Mouse (Mus musculus) liver, postnatal 0 days (tissue): ENCODE results near the gene Pex16. TPM values are rescaled to one million over a fixed set of nuclear protein-coding genes. Genes with fewer than 3 reads are reported as not detected.
A peak's percentile ranks its signal among the peaks of the same experiment; 100 is the strongest.

ENCODE experiments used
- ATAC-seq: fragments of 200-750 bp; cut with Nextera tagmentation; 2 replicates; pipeline ENCODE4 v1.8.0; 2017; ENCODE audit warnings: mild to moderate bottlenecking, moderate library complexity
- DNase-seq: peaks from one replicate; pipeline ENCODE4 v3.0.0-alpha.2; 2016
- H3K27ac ChIP-seq: fragments of 300-500 bp; sonication (generic); 2 replicates; pipeline ENCODE4 v1.5.1; 2014; ENCODE audit warnings: antibody characterized with exemption, moderate library complexity, mild to moderate bottlenecking, low read depth
- H3K27me3 ChIP-seq: fragments of 300-500 bp; sonication (generic); 2 replicates; pipeline ENCODE4 v1.6.1; 2014; ENCODE audit warnings: low read length, control low read depth, mixed read lengths; ENCODE audit not compliant: insufficient read depth
- H3K36me3 ChIP-seq: fragments of 300-500 bp; sonication (generic); replicated peaks from 2 replicates; pipeline ENCODE4 v1.6.1; 2014; ENCODE audit warnings: mild to moderate bottlenecking, control low read depth, low read length, moderate library complexity, mixed read lengths; ENCODE audit not compliant: insufficient read depth
- H3K4me1 ChIP-seq: fragments of 300-500 bp; sonication (generic); 2 replicates; pipeline ENCODE4 v1.6.1; 2014; ENCODE audit warnings: antibody characterized with exemption, mild to moderate bottlenecking, control low read depth; ENCODE audit not compliant: insufficient read depth
- H3K4me2 ChIP-seq: fragments of 300-500 bp; sonication (generic); 2 replicates; pipeline ENCODE4 v1.6.1; 2014; ENCODE audit warnings: low read depth, mild to moderate bottlenecking, low read length, moderate library complexity, mixed read lengths
- H3K4me3 ChIP-seq: fragments of 300-500 bp; sonication (generic); 2 replicates; pipeline ENCODE4 v1.5.1; 2014; ENCODE audit warnings: low read depth, low read length
- H3K9ac ChIP-seq: fragments of 300-500 bp; sonication (generic); replicated peaks from 2 replicates; pipeline ENCODE4 v1.6.1; 2014; ENCODE audit warnings: mild to moderate bottlenecking, moderate library complexity
- H3K9me3 ChIP-seq: fragments of 300-500 bp; sonication (generic); 2 replicates; pipeline ENCODE4 v1.6.1; 2016; ENCODE audit warnings: mild to moderate bottlenecking, control low read depth, low read length, mixed read lengths
- CTCF ChIP-seq: sonication (generic); IDR thresholded peaks from 2 replicates; pipeline ENCODE4 v1.5.1; 2016; ENCODE audit warnings: antibody characterized with exemption, low read depth
- EP300 ChIP-seq: IDR thresholded peaks from 2 replicates; pipeline ENCODE4 v1.6.1; 2016; ENCODE audit warnings: antibody characterized with exemption, low read depth, mild to moderate bottlenecking
- WGBS: fragments of 180-500 bp; shearing (Covaris S2); extraction: QIAGEN DNeasy Blood & Tissue Kit; methylation state at CpG from one replicate; pipeline ENCODE4 v1.1.7; 2014; ENCODE audit not compliant: insufficient replicate concordance; 5-methylcytosine and 5-hydroxymethylcytosine counted together
- polyA plus RNA-seq: library from polyadenylated mRNA; unstranded; fragments of >200 nt; fragmentation: Nextera tagmentation; extraction: Ambion mirVana; gene quantifications from 2 replicates; pipeline ENCODE4 v1.2.1, GENCODE M21; 2015

Pex16 gene
- polyA plus RNA-seq, 1 experiment from 2014 or later: 90.6 TPM

DNA sequence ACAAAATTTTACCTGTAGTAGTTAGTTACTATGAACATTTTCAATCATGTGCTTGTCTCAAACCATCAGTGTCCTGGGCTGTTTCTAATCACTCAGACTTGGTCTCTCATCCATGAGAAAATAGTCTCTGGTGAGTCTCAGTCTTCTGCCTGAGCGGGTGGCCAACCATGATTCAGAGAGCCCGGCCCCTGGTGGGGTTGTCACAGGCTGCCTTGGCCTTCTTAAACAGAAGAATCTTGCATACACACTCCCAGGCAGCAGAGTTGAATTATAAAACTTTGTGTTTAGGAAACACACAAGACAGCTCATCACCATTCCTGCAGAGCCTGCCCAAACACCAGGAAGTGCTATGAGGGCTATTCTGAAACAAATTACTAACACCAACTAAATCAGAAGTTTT, 42.6 kb upstream of the Pex16 start:
- Histone ChIP-seq H3K27me3 (no peaks in the 10 kb centered on the region), H3K9me3 (no peaks in the 10 kb centered on the region), H3K4me3 (no peak overlapping the region), H3K9ac (no peak overlapping the region), H3K27ac (no peak overlapping the region), H3K4me2 (no peak overlapping the region), H3K36me3 (peaks cover 19% of the 10 kb centered on the region), H3K4me1 (no peaks in the 10 kb centered on the region)
- ATAC-seq (no peak), DNase-seq (no peak)
- WGBS: 86% methylated on average over 2 of the region's 2 CpGs
- TF ChIP-seq EP300 (no peak), CTCF (no peak)

DNA sequence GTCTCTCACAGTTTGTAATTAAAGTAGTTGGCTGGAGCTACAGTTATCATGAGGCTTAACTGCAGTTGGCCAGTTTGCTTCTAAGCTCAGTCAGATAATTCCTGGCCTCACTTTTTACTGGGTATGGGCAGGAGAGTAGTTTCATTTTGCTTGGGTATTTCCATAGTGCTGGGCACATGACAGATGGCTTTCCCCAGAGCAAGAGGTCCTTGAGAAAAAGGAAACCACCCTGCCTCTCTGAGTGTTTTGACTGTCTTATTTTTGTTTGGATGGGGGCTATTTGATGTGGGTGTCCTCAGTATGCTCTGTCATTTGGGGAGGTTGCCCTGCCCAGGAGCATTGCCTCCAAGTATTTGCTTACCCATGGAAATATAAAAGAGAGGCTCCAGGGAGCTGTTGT, 32.1 kb upstream of the Pex16 start:
- H3K4me3 ChIP-seq: no peak overlapping the region
- ATAC-seq (no peak), DNase-seq (no peak)

DNA sequence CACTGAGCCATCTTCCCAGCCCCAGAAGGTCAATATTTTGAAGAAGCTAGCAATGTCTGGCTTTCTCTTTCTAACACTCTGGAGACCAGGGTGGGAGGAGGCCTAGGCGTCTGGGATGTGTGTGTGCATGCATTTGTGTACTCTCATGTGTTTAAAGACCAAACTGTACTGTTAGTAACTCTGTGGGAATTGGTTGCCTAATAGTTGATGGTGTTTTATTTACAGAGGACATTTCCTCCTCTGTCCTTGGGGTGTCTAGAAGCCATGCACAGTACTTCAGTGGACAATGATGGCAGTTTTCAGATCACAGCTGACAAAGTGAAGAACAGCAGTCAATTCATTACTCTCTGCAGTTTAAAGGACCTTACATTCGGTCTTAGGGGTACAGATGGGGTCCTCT, 27.3 kb upstream of the Pex16 start:
- TF ChIP-seq EP300 (no peak), CTCF (no peak)
- peaks cover 26% of the 10 kb centered on the region for H3K36me3 ChIP-seq
- ATAC-seq (no peak), DNase-seq (no peak)
- no peak overlapping the region for H3K4me3 ChIP-seq
- no peak overlapping the region for H3K9ac ChIP-seq
- no peaks in the 10 kb centered on the region for H3K9me3 ChIP-seq
- 56% methylated on average over 2 of the region's 2 CpGs for WGBS
- H3K4me1 ChIP-seq: peaks cover 8% of the 10 kb centered on the region; the same call in 1 of the 2 replicates
- H3K4me2 ChIP-seq: no peak overlapping the region
- H3K27ac ChIP-seq: no peak overlapping the region
- H3K27me3 ChIP-seq: no peaks in the 10 kb centered on the region

More for the DNA sequence above, 32.1 kb upstream of the Pex16 start:
- H3K9ac ChIP-seq: no peak overlapping the region
- no peak overlapping the region for H3K4me2 ChIP-seq
- TF ChIP-seq CTCF (no peak), EP300 (no peak)
- H3K27me3 ChIP-seq: no peaks in the 10 kb centered on the region
- H3K27ac ChIP-seq: no peak overlapping the region
- H3K9me3 ChIP-seq: no peaks in the 10 kb centered on the region
- H3K36me3 ChIP-seq: peaks cover 13% of the 10 kb centered on the region; the same call in 1 of the 2 replicates
- no peaks in the 10 kb centered on the region for H3K4me1 ChIP-seq

DNA sequence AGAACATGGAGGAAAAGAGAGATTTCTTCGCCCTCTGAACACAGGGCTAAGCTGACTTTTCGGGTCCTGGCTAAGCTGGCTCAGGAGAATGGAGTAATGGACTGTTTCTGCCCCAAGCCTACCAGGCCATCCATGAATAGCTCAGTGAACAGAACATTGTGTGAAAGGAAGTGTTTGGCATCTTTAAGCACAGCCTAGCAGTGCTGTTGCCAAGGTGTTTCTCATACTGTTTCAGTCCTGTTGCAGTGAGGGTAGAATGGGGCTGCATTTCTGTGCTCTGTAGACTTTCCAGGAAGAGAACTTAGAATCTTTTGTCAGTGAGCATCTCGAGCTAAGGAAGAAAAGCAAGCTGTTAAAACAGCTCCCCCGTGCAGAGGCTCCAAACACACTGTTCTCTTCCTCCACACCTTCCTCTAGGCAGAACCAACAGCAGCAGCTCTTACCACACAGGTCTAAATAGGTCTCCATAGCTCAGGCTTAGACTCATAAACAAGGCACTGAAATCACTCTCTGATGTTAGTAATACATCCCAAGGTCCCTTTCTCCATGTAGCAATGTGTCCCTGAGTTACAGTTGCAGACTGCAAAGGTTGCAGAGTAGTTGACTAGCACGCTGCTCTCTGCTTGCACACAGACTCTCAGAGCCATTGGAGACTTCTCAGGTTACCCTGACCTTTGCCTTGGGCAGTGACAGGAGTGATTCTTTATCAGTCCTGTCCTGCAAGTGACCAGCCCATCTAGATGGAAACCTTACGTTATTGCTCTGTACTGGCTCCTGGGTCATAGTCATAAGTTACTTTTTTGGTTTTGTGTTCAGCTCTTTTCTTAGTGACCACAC, 24.7 kb upstream of the Pex16 start:
- no peak for TF ChIP-seq CTCF
- TF ChIP-seq EP300: no peak
- peaks cover 21% of the 10 kb centered on the region for H3K36me3 ChIP-seq
- WGBS: 66% methylated on average over 6 of the region's 6 CpGs
- H3K27ac ChIP-seq: peak overlapping the region; percentile 22; the same call in 1 of the 2 replicates
- DNase-seq: no peak
- no peak overlapping the region for H3K4me3 ChIP-seq
- H3K27me3 ChIP-seq: no peaks in the 10 kb centered on the region
- H3K4me1 ChIP-seq: peaks cover 8% of the 10 kb centered on the region; the same call in 1 of the 2 replicates
- no peaks in the 10 kb centered on the region for H3K9me3 ChIP-seq
- H3K4me2 ChIP-seq: no peak overlapping the region
- peak; percentile 58 for ATAC-seq
- no peak overlapping the region for H3K9ac ChIP-seq

DNA sequence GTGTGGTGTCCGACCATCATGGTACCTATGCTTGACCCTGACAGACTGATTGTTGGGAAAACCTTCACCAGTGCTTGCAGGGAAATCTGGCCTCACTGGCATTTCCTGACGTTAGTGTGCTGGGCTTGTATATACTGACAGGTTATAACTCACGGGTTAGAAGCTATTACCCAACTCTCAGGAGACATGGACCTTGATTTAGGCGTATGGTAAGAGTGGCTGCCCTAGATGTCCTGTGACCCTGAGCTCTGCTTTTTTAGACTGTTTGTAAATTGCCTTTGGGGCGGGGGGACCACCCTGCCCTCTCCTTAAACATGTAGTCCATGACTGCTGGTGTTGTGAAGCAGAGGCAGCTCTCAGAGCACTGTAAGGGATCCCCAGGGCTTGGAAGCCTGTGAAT, 23.8 kb upstream of the Pex16 start:
- H3K27me3 ChIP-seq: no peaks in the 10 kb centered on the region
- no peak overlapping the region for H3K4me3 ChIP-seq
- peaks cover 8% of the 10 kb centered on the region; the same call in 1 of the 2 replicates for H3K4me1 ChIP-seq
- no peak for DNase-seq
- peak; percentile 84 for ATAC-seq
- H3K36me3 ChIP-seq: peaks cover 18% of the 10 kb centered on the region
- H3K9ac ChIP-seq: no peak overlapping the region
- TF ChIP-seq EP300 (no peak), CTCF (no peak)
- no peaks in the 10 kb centered on the region for H3K9me3 ChIP-seq
- 53% methylated on average over 5 of the region's 5 CpGs for WGBS
- peak overlapping the region; percentile 23 for H3K27ac ChIP-seq
- H3K4me2 ChIP-seq: no peak overlapping the region

DNA sequence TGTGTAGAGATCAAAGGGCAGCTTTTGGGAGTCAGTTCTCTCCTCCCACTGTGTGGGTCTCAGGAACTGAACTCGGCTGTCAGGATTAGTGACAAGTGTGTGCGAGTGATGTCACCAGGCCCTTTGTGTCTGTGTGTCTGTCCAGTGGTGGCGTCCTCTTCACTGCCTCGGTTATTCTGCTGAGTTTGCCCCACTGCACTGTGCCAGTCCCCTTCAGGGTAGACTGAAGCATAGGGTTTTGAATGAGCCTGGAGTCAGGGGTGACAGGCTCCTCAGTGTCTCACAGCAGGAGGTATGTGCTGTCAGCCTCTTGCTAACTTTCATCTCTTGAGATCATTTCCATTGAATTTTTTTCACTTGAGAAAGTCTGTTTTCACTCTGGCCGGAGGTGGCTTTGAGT, 21.1 kb upstream of the Pex16 start:
- H3K4me3 ChIP-seq: no peak overlapping the region
- H3K36me3 ChIP-seq: peaks cover 38% of the 10 kb centered on the region
- H3K4me1 ChIP-seq: peaks cover 8% of the 10 kb centered on the region; the same call in 1 of the 2 replicates
- no peak overlapping the region for H3K4me2 ChIP-seq
- no peak overlapping the region for H3K9ac ChIP-seq
- no peaks in the 10 kb centered on the region for H3K27me3 ChIP-seq
- ATAC-seq (no peak), DNase-seq (no peak)
- H3K27ac ChIP-seq: no peak overlapping the region
- 72% methylated on average over 5 of the region's 5 CpGs for WGBS
- TF ChIP-seq EP300: no peak
- no peak for TF ChIP-seq CTCF
- no peaks in the 10 kb centered on the region for H3K9me3 ChIP-seq
